Mouse (Mus musculus) large intestine, adult 2 months (tissue): ENCODE data around the gene Gtf3a. TPM values are rescaled to one million over a fixed set of nuclear protein-coding genes. Genes with fewer than 3 reads are reported as not detected.

Source experiments
- DNase-seq: peaks from one replicate; pipeline ENCODE4 v3.0.0-alpha.2; 2012; ENCODE audit warnings: low read depth, low spot score
- WGBS: fragments of 180-500 bp; shearing (Covaris S2); methylation state at CpG from one replicate; pipeline ENCODE4 v1.1.7; 2018; 5-methylcytosine and 5-hydroxymethylcytosine counted together
- polyA plus RNA-seq: library from polyadenylated mRNA; depleted of rRNA; stranded (reverse); fragments of >200 nt; gene quantifications from 2 replicates; pipeline ENCODE4 v1.2.3, GENCODE M21; 2012; rRNA removed

Gtf3a gene
- polyA plus RNA-seq, 1 experiment = 32.3 TPM

GRCm38 (mm10) chr5:146973858-146974780 is 25.7 kb downstream of the Gtf3a start:
- DNase-seq = no peak
- 63% methylated on average over 25 of the region's 25 CpGs for WGBS

GRCm38 (mm10) chr5:146974781-146975123 is 26.3 kb downstream of the Gtf3a start:
- no peak for DNase-seq
- WGBS = 30% methylated on average over 13 of the region's 13 CpGs

- WGBS = 84% methylated on average over 6 of the region's 6 CpGs
- DNase-seq = no peak
Observed at GRCm38 (mm10) chr5:146981376-146981775, 32.9 kb downstream of the Gtf3a start.

- 6% methylated on average over 8 of the region's 8 CpGs for WGBS
- DNase-seq = no peak
Observed at GRCm38 (mm10) chr5:146983216-146983615, 34.8 kb downstream of the Gtf3a start.

DNA sequence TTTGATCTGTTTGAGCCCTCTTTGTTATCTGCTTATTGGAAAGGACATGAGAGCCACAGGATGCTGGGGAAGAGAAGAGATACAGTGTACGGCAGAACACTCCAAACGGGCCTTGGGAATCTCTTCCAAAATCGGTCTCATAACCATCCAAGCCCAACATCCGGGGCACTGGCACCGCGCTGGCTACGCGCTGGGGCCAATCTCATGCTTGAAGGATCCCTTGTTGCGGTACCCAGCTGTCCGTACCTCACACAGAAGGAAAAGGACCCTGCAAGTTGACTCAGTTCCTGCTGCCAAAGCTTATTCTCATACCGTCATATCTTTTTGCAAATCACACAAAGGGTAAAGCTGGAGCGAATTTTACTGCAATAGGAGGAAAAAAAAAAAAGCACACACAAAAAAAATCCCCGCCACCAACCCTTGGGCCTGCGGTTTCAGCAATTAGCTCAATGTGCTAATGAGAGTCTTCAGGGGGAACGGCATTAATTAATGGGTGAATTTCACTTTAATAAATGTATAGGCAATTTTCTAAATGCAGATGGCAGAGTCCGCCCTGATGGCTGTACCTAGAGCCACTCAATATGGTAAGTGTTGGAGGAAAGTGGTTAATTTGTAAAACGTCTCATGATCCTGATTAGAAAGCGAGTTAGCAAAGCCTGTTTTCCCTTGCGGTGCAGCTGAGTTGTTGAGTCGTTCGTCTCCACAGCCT is 37.4 kb downstream of the Gtf3a start:
- 76% methylated on average over 21 of the region's 21 CpGs for WGBS

DNA sequence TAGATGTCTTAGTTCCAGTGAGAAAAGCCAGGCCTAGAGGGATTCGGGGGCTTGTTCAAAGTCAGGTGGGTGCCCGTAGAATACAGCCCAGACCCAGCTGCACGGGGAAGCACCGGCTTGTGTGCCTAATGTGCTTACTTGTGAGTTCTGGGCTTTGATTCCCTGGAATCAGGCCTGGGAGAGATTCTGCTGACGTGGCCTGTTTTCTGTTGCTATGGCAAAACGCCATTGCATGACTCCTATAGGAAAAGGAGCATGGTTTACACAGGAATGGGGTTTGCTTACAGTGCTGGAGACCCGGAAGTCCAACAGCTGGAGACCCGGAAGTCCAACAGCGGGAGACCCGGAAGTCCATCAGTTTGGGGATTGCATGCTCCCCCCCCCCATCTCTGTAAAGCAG is 39.1 kb downstream of the Gtf3a start:
- DNase-seq = no peak
- WGBS = 75% methylated on average over 10 of the region's 10 CpGs

More for the DNA sequence above, 37.4 kb downstream of the Gtf3a start:
- DNase-seq = no peak

DNA sequence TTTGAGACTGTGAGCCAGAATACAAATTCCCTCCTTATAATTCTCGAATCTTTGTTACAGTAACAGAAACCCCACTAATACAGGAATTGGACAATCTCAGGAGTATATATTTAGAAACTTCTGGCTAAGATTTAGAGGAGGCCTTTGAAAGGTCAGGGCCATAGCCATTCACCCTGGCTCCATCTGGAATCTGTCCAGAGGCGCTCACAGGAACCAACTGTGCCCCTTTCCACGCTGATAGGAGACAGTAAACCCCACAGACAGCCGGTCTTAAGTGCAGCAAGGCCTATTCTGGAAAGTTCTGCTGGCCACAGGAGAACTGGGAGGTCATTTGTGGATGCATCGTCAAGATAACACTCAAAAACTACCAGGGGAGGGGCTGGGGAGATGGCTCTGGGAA is 40.6 kb downstream of the Gtf3a start:
- 65% methylated on average over 5 of the region's 5 CpGs for WGBS
- DNase-seq = no peak

- no peak for DNase-seq
- 23% methylated on average over 8 of the region's 8 CpGs for WGBS
Observed at GRCm38 (mm10) chr5:146993509-146993908, 45.1 kb downstream of the Gtf3a start.

DNA sequence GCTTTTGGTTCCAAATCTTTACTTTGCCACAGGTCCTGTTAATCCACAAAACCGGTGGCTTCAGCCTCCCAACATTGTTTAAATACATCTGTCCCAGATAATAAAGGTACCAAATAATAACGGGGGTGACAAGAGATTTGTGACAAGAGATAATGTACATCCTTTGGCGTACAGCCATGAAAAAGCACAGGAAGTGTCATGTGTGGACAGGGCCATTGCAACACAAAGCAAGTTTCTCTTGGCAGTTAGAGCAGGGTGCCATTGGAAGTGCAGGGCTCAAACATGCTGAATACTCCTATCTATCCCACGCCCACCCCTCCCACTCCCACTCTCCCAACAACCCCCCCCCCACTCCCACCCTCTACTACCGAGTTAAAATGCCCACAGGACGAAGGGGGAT is 46.5 kb downstream of the Gtf3a start:
- WGBS = 51% methylated on average over 6 of the region's 6 CpGs
- DNase-seq = no peak

GRCm38 (mm10) chr5:146996812-146997211 is 48.4 kb downstream of the Gtf3a start:
- 87% methylated on average over 7 of the region's 7 CpGs for WGBS
- no peak for DNase-seq

GRCm38 (mm10) chr5:146998802-146999201 is 50.3 kb downstream of the Gtf3a start:
- 94% methylated on average over 12 of the region's 12 CpGs for WGBS

DNA sequence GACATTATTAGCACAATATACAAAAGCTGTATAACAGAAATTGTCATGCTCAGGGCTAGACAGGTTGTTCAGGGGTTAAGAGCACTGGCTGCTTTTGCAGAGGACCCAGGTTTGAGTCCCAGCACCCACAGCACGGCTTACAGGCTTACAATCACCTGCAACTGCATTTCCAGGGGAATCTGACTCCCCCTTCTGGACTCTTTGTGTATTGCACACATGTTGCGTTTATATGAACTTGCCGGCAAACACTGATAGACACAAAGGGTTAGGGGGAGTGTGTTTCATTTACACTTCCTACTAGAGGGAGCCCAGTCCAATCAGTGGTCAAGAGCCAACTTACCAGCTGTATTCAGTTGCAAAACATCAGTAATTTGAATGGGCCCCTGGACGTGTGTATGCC is 52.9 kb downstream of the Gtf3a start:
- WGBS = 69% methylated on average over 4 of the region's 4 CpGs
- DNase-seq = no peak

More at GRCm38 (mm10) chr5:146998802-146999201, 50.3 kb downstream of the Gtf3a start:
- no peak for DNase-seq

- no peak for DNase-seq
- 43% methylated on average over 1 of the region's 1 CpGs for WGBS
Observed at GRCm38 (mm10) chr5:147003303-147003702, 54.8 kb downstream of the Gtf3a start.

Other genes starting within 250 kb of the Gtf3a start
- gene Usp12, start 153.7 kb upstream of the Gtf3a start, polyA plus RNA-seq = 19.1 and 27.3 TPM in 2 replicates
- gene Rpl21, start 115.8 kb upstream of the Gtf3a start, polyA plus RNA-seq = 79.3 and 82.8 TPM in 2 replicates
- gene Rasl11a, start 103.6 kb upstream of the Gtf3a start, polyA plus RNA-seq = 4.9 and 6.2 TPM in 2 replicates
- gene Mtif3, start 15.1 kb downstream of the Gtf3a start, polyA plus RNA-seq = 11.9 and 13.9 TPM in 2 replicates
- gene Lnx2, start 127.9 kb downstream of the Gtf3a start, polyA plus RNA-seq = 12.9 and 26.5 TPM in 2 replicates
- 47.1 and 48.3 TPM in 2 replicates for gene Polr1d, start 128.4 kb downstream of the Gtf3a start, polyA plus RNA-seq
- gene Gsx1, start 240.0 kb downstream of the Gtf3a start, polyA plus RNA-seq = not detected in 2 replicates